Mouse (Mus musculus) T-cell, adult 2 months (primary cell): ENCODE measurements around the gene Smim9.
A peak's percentile ranks its signal among the peaks of the same experiment; 100 is the strongest.

Experiments used
- DNase-seq: peaks from one replicate; pipeline ENCODE4 v3.0.0; 2022; ENCODE audit warnings: low spot score

The Smim9 gene

DNA sequence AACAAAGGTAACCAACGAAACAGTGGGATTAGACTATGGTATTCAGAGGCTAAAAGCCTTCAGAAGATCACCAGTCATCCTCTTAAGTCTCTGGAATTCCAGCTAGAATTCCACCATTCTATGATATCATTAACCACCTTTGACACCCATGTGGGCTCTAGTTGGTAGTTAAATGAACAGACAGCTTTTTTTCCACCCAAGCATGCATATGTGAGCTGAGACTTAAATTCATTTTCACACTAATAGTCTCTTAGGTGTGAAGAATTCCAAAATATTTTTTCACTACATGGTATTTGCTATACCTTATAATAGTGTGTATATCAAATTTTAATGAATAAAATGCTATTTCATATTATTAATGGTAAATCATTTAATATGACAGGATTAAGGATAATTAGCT, at the start of gene Smim9:
Gene Smim9, minus strand, starts transcription at position 101 of the 400 bp plus-strand sequence.
- DNase-seq: no peak

DNA sequence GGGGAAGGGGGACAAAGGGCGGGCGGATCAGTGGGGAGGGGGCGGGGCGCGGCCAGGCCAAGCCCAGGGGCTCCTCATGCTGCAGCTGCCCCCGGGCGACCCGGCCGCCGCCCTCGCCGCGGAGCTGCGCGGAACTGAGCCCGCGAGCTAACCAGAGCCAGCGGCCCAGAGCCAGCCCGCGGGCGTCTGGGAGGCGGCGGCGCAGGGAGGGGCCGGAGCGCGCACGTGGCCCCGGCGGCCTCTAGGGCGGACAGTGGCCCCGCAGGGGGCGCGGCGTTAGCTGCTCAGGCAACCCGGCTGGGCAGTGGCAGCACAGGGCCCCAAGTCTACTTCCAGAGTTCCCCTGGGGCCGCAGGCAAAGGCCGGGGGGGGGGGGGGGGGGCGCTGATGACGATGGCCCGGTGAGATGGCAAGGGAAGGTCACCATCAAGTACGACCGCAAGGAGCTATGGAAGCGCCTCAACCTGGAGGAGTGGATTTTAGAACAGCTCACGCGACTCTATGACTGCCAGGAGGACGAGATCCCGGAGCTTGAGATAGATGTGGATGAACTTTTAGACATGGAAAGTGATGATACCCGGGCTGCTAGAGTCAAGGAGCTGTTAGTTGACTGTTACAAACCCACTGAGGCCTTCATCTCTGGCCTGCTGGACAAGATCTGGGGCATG, 7.9 kb downstream of the Smim9 start:
- DNase-seq: peak; percentile 15

DNA sequence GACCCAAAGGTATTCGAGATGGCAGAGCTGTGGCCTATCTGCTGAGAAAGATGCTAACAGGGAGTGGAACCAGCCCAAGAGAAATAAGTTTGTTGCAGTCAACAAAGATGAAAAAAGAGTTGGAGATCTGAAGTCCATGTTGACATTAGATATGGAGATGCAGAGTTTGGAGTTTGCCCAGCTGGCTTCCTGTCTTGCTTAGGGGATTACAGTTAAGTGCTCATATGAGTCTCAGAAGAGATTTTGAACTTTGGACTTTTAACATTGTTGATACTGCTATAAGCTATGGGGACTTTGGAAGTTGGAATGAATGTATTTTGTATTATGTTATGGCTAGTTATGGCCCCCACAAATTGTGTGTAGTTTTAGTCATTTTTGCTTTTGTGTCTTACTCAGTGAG, 11.3 kb downstream of the Smim9 start:
- no peak for DNase-seq

GRCm38 (mm10) chrX:75150304-75150703, 13.3 kb downstream of the Smim9 start:
- DNase-seq: no peak

DNA sequence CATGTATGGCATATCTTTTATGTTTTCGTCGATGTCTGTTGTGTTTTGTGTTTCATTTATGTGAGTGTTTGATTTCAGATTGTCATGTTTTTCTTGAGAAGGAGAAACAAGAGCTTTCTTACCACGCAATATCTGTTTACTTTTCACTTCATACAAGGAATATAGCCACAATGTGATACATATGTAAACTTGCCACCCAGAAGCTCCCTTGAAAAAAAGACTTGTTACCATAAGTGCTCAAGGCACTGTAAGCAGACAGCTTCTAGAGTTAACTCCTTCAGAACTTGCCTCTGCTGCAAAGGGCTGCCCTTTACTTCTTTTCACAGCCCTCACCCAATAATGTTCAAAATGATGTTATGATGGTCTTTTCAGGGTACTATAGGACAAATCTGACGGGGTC, 15.2 kb downstream of the Smim9 start:
- no peak for DNase-seq

DNA sequence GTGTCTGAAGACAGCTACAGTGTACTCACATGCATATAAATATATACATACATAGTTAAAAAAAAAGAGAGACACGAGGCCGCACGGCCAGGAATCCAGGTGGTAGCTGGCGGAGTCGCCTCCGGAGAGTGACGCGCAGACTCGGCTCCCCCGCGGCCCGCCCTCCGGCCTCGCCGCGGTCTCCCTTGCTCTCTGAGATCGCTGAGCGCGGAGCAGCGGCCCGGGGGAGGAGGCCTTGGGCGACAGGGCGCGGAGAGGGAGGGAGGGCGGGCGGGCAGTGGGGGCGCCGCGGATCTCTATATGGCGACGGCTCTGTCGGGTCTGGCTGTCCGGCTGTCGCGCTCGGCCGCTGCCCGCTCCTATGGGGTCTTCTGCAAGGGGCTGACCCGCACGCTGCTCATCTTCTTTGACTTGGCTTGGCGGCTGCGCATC, 20.4 kb downstream of the Smim9 start:
- peak; percentile 35 for DNase-seq

GRCm38 (mm10) chrX:75138182-75138581, 25.4 kb downstream of the Smim9 start:
- no peak for DNase-seq

DNA sequence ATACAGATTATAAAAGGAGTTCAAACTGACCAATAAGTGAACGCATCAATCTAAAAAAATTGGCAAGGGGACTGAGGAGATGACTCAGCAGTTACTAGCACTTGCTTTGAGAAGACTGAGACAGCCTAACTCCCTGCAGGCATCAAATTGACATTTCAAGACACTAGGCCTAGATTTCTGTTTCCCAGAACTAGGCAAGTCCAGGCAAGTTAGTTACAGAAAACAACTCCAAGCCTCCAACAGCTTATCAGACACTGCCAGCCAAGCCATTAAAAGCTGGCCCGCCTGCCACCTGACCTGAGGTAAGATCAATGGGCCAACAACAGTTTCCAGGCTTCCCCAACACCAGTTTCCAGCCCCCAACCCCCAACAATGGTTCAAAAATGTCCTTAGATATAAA, 25.8 kb downstream of the Smim9 start:
- no peak for DNase-seq

GRCm38 (mm10) chrX:75136938-75137337, 26.6 kb downstream of the Smim9 start:
- no peak for DNase-seq

DNA sequence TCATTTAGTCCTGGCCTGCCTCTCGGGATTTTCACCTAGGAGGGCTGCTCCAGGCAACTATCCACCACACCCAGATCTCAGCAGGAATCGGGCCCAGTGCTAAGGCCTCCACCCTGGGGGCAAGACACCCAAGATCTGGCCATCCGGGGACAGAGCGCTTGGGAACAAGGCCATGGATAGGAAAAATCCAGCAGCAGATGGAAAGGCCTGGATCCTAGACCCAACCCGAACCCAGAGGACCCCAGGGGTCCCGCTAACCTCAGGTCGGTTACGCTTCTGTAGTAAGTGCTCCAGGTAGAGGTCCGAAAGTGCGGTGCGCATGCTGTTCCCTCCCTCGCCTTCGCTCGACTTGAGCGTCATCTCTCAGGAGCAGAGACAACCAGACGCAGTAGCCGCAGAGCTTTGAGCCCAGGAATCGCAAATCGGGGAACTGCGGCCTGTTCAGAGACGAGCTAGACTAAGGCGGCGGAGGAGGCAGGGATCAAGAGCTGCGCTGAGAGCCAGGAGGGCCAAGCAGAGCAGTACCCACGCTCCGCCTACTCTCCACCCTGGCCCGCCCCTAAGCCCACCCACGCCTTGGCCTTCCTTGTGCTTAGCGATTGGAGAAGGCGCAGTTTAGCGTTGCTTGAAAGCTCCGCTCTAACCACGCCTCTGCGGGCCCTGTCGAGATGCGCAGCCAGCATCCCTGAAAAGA, 33.0 kb downstream of the Smim9 start, which contains the start of gene Mpp1:
Gene Mpp1, minus strand, starts transcription at position 550 of the 694 bp plus-strand sequence.
- peak; percentile 76 for DNase-seq

GRCm38 (mm10) chrX:75129474-75129873, 34.1 kb downstream of the Smim9 start:
- no peak for DNase-seq

DNA sequence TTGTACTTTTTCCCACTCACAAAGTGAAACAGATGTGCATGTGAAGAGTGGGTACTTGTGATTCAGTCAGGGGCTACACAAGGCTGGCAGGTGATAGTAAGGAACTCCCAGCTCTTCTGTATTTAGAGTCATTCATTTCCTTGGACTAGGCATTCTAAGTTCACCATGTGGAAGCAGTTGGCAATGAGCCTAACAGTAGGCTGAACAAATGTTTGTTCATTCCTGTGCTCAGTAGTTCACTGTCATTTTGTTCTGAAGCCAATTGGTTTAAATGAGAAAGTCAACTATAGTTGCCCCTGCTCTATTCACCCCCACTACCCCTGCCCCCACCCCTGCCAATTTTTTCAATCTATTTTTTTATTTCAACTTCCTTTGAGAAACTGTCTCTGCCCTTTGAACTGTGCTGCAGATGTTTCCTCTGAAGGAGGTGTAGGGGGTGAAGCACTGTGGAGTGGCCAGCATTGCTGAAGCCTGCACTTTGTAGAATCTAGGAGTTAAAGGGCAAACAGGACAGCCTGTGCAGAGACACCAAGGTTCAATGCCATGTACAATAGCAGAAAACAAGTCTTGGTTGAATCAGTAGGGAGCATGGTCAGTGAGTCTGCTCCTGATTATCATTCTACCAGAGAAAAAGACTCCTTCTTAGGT, 35.1 kb downstream of the Smim9 start:
- no peak for DNase-seq

DNA sequence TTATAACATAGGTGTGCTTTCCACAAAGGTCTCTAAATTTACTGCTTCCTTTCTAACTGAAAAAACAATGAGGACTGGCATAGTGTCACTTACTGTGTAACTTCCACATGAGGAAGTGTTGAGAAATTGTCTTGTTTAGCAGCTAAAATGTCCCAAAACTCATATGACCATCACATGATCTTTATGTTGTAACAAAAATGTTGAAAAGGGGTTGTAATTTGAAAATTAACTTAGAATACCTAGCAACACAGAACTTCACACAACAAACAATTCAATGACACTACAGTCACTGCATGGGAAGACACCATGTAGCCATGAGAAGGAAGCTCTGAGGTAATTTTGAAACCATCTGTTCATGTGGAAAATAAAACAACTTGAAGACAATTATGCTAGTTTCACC, 36.7 kb downstream of the Smim9 start:
- no peak for DNase-seq

- no peak for DNase-seq
Measured at GRCm38 (mm10) chrX:75125606-75126005, 38.0 kb downstream of the Smim9 start.

DNA sequence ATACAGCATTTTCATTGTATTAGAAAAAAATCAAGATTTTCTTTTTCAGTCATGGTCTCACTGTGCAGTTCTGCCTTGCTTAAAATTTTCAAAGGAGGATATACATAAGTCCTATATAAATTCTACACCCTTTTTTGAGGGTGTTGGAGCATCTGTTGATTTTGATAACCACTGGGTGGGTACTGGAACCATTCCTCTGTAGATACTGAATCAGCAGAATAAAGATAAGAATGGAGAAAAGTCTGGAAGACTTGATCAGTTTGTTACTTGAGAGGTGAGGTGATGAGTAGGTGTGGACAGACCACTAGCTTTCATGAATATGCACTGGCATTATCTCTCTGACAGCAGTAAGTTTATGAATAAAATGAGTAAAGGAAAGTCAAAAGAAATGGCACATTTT, 48.0 kb downstream of the Smim9 start:
- DNase-seq: no peak

GRCm38 (mm10) chrX:75102293-75102692, 61.3 kb downstream of the Smim9 start:
- no peak for DNase-seq

DNA sequence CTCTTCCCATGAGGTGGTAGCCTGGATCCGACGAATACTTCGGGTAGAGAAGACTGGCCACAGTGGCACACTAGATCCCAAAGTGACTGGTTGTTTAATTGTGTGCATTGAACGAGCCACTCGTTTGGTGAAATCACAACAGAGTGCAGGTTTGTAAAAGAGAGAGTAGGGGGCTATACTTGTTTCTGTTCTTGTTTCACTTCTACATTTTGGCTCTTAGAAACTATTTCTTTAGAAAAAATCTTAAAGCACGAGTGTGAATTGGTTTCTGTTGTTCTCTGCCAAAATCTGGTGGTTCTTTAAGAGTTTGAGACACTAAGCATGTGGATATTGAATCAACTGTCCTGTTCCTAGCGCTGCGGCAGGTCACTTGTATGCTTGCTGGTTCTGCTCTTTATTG, 64.8 kb downstream of the Smim9 start:
- DNase-seq: no peak

- DNase-seq: no peak
Measured at GRCm38 (mm10) chrX:75096163-75096770, 67.3 kb downstream of the Smim9 start.
